Comparison of ENCODE assay signal across 8 mouse cellular contexts in genomic region chr2:32235886-32236759, GRCm38 (mm10). TPM values are rescaled to one million over a fixed set of nuclear protein-coding genes. Genes with fewer than 3 reads are reported as not detected.
A peak's percentile ranks its signal among the peaks of the same experiment; 100 is the strongest.
DNase-seq lines count a peak whose midpoint lies in the region; ATAC-seq and TF ChIP-seq lines count a peak whose summit lies in the region.

Gene Pomt1 (plus strand): TSS chr2:32236590.

- no peak for TF ChIP-seq CTCF in cortical plate, adult 2 months (IDR thresholded peaks at IDR 0.05; ENCODE audit: extremely low read depth, insufficient read depth, low read length)

- H3K4me1 ChIP-seq in cortical plate, adult 2 months (ENCODE audit: control insufficient read depth, insufficient read depth, low read length) = peaks cover 3% of the 10 kb centered on the region; the same call in 1 of the 2 replicates

- no peak within 1 kb of the TSS for H3K27ac ChIP-seq in cortical plate, adult 2 months (ENCODE audit: insufficient read depth, low read length)

- peak within 1 kb of the TSS; percentile 63 for H3K4me3 ChIP-seq in cortical plate, adult 2 months (ENCODE audit: insufficient read depth, low read length)

- peak; percentile 93 for TF ChIP-seq POLR2A in cortical plate, adult 2 months (IDR thresholded peaks at IDR 0.05; ENCODE audit: extremely low read depth, insufficient read depth, low read length)

- ATAC-seq in activated CD4-positive, CD25-positive, alpha-beta regulatory T cell, adult 4 months = peak; percentile 76
- peak; percentile 92 for ATAC-seq in megakaryocyte progenitor cell, adult 5-6 weeks (replicated peaks; ENCODE audit: poor library complexity)

- peak; percentile 89 for DNase-seq in gastrocnemius, postnatal 10 days
- peak; percentile 96 for DNase-seq in induced T-regulatory cell, adult 2 months (ENCODE audit: low read depth)
- peak; percentile 79 to 92 for DNase-seq in left cerebral cortex, adult 9 months (ENCODE audit: low spot score in 2 of 2)
- peak; percentile 89 for DNase-seq in right cerebral cortex, postnatal 14 days
- peak; percentile 82 to 91 for DNase-seq in urinary bladder, postnatal 36 days (ENCODE audit: low spot score in 2 of 2)

RNA-seq across cellular contexts. Expression of gene Pomt1, which starts in this region (rescaled TPM):
- polyA plus RNA-seq in activated CD4-positive, CD25-positive, alpha-beta regulatory T cell, adult 4 months (2017; shearing (Covaris generic)) = 1 to 10 TPM; 2.5 to 3.8 TPM
- polyA plus RNA-seq in cortical plate, adult 2 months (2012; rRNA removed) = 16.8 and 19.1 TPM in 2 replicates
- 10 to 100 TPM; 16.0 to 17.2 TPM for total RNA-seq in gastrocnemius, postnatal 10 days (2021)
- 18.5 and 18.8 TPM in 2 replicates for total RNA-seq in megakaryocyte progenitor cell, adult 5-6 weeks (2015)
- total RNA-seq in megakaryocyte progenitor cell, adult 5-6 weeks (2017) = 32.2 and 32.6 TPM in 2 replicates
